Mouse (Mus musculus) layer of hippocampus, adult 8-10 months (tissue): ENCODE data around the gene Xkr7. TPM values are rescaled to one million over a fixed set of nuclear protein-coding genes. Genes with fewer than 3 reads are reported as not detected.

ENCODE experiments used
- DNase-seq, 2 experiments: peaks; one replicate each; pipeline ENCODE4 v3.0.0; 2022; ENCODE audit warnings: low spot score in 2 of 2
- total RNA-seq, 4 experiments: library from RNA; stranded (reverse); gene quantifications; 2 replicates each; pipeline ENCODE4 v1.2.4; 2022

The Xkr7 gene
- total RNA-seq, 4 experiments from 2014 or later: 1.4 to 2.3 (median 2.0) TPM

GRCm38 (mm10) chr2:153032973-153033372, 1.3 kb downstream of the Xkr7 start:
- no peak for DNase-seq

DNA sequence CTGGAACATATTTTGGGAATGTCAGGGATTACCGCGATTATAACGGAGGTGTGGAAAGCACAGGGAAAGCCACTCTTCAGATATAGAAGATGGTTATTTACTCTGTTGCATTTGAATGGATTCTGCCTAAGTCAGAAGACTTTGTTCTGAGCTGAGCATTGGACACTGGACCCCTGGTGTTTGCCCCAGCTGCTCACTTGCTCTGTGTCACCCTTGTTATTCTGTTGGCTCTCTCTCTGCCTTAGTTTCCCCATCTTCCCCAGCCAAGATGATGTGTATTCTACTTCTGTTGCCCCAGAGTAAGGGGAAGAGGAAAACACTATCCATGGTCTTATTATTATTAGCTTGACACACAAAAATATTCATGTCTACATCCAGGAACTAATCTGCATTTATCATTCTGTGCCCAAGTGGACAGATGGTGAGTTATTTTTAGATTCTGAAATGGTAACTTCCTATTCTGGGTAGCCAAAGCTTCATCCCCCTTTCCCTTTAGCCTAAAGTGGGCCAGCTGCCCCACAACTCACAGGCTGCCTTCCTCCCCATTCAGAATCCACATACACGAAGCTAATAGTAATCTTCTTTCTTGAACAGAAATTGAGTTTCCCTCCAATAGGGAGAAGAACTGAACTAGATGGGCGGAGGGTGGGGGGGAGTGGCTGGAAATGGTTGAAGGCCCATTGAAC, 2.0 kb downstream of the Xkr7 start:
- DNase-seq: no peak

GRCm38 (mm10) chr2:153036690-153037089, 5.0 kb downstream of the Xkr7 start:
- DNase-seq: no peak

- DNase-seq: no peak
These were observed 12.2 kb downstream of the Xkr7 start for GRCm38 (mm10) chr2:153043886-153044285.

- DNase-seq: peak; percentile 19 to 25
These were observed 14.2 kb downstream of the Xkr7 start for GRCm38 (mm10) chr2:153045884-153046299.

- peak; percentile 29 to 42 for DNase-seq
These were observed 16.3 kb downstream of the Xkr7 start for GRCm38 (mm10) chr2:153047828-153048465.

DNA sequence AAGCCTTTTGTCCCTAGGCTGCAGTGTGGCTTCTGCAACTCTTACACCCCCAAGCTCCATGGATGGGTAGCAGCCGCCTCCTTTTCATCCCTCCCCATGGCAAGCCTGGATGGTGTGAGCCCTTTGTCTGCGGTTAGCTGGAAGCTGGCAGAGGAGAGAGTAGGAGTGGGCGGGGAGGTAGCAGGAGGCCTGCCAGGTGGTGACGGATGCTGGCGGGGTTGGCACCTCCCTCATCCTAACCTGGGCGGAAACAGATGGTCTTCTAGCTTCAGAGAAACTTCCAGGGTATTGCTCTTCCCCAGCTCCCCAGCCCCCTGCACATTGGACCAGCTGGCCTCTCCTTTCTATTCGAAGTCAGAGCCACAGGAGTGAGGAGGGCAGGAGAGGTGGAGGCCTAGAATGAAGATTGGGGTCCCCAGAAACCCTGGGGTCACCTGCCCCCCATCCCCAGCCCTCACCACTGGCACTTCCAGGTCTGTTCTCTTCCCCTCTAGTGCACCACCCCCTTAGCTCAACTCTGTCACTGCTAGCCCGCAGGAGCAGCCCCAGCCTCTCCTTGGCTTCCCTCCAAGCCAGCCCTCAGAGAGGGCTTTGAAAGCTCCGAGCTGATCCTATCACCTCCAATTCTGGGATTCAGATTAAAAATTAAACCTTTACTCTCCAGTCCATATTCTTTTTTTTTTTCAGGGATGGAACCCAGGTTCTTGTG, 17.8 kb downstream of the Xkr7 start:
- peak; percentile 18 to 38 for DNase-seq

- DNase-seq: no peak
These were observed 18.3 kb downstream of the Xkr7 start for GRCm38 (mm10) chr2:153049997-153050358.

- no peak for DNase-seq
These were observed 19.4 kb downstream of the Xkr7 start for GRCm38 (mm10) chr2:153051095-153051494.

DNA sequence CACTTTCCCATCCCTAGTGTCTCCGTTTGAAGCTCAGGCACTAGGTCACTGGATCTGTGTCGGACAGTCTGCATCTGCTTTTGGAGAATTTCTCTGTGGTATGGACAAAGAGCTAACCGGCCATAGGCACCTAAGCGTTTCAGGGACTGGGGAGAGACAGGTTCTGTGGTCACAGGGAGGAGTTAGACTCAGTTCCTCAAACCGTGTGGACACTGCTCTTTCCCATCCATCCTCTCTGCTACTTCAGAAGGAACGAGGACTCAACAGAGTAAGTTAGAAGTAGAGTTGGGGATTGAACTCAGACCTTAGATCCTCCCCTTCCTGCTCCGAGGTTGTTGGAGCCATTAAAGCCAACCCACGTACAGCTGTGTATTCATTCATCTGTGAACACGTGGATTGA, 19.9 kb downstream of the Xkr7 start:
- no peak for DNase-seq

DNA sequence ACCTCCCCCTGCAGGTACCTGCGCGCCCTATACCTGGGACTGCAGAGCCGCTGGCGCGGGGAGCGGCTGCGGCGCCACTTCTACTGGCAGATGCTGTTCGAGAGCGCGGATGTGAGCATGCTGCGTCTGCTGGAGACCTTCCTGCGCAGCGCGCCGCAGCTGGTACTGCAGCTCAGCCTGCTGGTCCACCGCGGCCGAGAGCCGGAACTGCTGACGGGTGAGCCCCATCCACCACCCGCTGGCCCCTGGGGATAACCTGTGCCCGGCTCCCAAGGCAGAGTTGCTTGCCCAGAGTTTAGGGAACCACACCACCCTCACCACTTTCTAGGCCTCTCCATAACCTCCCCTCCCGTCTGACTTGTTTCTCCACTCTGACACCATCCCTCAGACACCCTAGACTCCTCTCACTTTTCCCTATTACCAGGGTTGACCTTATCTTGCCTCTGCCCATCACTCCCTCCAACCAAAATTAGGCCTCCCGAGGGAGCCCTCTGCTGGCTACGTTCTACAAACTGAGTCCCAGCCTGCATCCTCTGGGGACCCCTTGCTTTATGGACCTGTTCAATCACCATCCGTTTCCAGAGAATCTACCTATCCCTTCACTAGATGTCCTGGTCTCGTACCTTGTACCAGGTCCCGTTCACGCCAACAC, 21.2 kb downstream of the Xkr7 start:
- DNase-seq: no peak

- DNase-seq: no peak
These were observed 22.2 kb downstream of the Xkr7 start for GRCm38 (mm10) chr2:153053896-153054295.

DNA sequence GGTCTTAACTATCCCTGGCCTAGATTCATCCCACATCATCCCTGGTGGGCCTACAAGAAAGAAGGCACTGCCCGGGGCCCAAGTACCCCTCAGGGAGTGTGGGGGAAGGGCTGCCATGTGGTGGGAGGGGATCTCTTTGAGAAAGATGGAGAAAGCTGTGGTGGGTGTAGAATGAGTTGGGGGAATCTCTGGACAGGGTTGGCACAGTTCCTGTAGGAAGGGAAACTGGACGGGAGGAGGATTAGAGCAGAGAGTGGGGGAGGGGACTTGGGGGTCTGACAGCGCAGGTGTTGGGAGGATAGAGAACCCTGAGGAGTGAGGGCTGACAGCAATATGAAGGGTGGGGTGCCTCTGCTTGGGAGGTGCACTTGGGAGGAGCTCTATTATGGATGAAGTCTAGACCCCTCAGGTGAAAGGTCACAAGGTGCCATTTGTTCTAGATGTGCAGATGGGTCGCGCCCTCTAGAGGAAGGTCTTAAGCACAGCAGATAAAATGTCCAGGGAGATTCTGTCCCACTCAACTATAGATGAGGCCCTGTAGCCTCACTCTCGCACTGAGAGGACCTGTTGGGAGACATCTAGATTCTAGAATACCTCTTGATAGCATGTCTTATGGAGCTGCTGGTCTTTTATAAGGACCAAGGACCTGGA, 23.7 kb downstream of the Xkr7 start:
- DNase-seq: no peak

GRCm38 (mm10) chr2:153058365-153058764, 26.7 kb downstream of the Xkr7 start:
- no peak for DNase-seq

DNA sequence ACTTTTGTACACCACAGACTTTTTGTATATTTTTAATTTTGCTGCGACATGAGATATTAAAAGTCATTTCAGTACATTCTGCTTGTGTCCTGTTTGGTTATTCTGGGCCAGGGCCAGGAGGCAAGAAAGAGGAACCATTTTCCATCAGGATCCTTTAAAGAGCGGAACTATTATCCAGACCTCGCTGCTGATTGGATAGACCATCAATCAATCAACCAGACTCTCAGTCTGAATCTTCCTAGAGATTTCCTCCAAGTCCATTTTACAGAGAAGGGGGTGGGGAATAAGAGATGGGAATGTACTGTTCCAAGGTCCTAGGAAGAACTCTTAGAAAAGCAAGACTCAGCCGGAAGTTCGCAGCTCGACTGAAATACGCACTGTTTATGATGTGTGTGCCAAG, 28.6 kb downstream of the Xkr7 start:
- DNase-seq: no peak

GRCm38 (mm10) chr2:153063394-153063793, 31.7 kb downstream of the Xkr7 start:
- DNase-seq: peak; percentile 24 to 29

DNA sequence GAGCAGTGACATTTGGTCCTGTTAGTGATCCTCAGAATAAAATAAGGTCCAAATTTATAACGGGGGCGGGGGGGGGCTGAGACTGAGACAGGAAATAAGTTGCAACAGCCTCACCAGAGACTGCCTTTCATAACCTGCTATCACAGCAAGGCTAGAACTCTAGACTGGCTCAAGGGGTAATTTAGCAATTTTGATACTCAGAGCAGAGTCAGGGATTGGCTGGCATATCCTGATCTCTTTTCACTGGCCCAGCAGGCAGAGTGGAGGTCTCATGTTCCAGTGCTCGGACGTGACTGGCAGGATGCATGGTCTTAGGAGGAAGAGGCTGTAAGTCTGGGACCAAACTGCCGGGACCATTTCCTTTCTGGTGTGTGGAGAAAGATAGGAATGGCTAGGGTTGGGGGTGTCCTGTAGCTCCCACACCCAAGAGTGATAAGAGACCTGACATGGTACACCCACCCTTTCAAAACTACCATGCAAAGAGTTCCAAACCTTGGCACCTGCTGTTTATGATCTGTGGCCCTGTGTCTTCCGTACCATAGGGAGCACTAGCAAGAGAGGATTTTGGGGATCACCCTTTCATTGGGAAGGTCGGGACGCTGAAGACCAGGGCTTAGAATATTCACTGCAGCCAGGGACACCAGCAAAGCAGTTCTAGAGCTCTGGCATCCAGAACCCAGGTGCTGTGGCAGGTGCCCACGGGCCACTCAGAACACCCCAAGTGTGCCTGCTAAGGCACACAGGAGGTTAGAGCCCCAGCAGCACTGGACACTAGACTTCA, 32.7 kb downstream of the Xkr7 start:
- no peak for DNase-seq

- no peak for DNase-seq
These were observed 34.3 kb downstream of the Xkr7 start, which contains the start of gene Ccm2l for GRCm38 (mm10) chr2:153065747-153066508. TSS of gene Ccm2l (plus strand) at chr2:153065955.

DNA sequence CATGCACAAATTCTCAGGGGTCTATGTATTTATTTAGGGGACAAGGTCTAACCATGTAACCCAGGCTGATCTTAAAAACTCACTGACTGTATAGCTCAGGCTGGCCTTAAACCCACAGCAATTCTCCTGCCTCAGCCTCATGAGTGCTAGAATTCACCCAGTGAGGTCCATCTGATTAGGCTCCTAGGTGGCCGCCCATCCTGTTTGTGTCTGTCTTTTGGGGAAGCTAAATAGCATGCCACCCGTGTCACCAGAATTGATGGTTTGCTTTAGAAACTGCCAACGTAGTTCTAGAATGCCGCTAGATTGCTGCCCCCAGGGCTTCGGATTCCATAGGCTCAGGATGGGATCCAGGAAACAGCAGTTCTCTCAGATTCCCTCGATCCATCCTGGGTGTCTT, 35.3 kb downstream of the Xkr7 start:
- DNase-seq: no peak
